Mouse (Mus musculus) stomach, postnatal 0 days (tissue): Measurements from ENCODE around the gene Cers6.

Experiments
- CTCF ChIP-seq: IDR thresholded peaks from 2 replicates; pipeline ENCODE4 v1.5.1; 2016; ENCODE audit warnings: antibody characterized with exemption, low read depth, mild to moderate bottlenecking, moderate library complexity
- EP300 ChIP-seq: optimal IDR thresholded peaks from 2 replicates; pipeline ENCODE3; 2016; ENCODE audit warnings: antibody characterized with exemption

DNA sequence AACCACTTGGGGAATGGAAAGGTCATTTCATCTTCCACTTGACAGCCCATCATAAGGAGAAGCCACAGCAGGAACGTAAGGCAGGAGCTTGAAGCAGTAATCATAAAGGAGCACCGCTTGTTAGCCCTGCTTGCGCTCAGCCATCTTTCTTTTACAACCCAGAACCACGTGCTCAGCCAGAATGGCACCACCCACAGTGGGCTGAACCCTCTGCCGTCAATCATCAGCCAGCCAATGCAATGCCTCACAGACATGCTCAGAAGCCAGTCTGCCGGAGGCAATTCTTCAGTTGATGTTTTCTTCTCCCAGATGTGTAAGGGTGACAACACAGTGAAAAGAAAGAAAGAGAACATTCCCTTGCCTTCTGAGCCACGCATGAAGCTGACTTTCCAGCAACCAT, 267.1 kb downstream of the Cers6 start:
- TF ChIP-seq CTCF (no peak), EP300 (no peak)
